Mouse (Mus musculus) liver (tissue): Measurements from ENCODE around the gene Ccdc91.
A peak's percentile ranks its signal among the peaks of the same experiment; 100 is the strongest.

Source experiments
- DNase-seq: peaks from one replicate; pipeline ENCODE4 v3.0.0-alpha.2; 2020; ENCODE audit warnings: mixed read lengths

Ccdc91 gene

DNA sequence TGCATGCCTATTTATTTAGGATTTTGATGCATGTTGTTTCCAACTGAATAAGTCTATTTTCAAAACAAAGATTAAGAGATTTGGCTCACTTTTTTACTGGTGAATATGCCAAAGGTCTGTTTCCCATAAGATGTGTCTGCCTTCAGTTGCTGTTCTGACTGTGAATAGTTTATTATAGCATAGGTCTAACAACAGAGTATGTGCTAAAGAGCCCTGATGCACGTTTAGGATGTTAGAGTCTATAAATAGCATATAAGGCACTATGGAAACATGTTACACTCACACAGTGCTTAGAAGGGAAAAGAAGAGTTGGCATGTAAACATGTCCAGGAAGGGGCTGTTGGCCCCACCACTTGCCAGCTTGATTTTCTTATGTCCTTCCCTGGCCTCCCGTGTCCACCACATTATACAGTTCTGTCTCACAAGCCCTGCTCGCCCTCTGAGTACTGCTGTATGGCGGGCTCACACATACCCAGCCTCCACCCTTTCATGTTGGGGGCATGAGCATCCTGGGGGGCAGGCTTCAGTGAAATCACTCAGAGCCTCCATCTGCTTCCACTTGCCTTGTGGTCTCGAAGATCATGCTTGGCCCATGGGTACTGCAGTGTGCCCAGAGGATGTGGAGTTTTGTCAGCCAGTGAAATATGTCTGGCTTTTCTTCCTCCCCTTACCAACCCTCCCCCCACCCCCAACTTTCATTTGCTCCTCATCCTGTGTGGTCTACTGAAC, 99.0 kb downstream of the Ccdc91 start:
- no peak for DNase-seq

DNA sequence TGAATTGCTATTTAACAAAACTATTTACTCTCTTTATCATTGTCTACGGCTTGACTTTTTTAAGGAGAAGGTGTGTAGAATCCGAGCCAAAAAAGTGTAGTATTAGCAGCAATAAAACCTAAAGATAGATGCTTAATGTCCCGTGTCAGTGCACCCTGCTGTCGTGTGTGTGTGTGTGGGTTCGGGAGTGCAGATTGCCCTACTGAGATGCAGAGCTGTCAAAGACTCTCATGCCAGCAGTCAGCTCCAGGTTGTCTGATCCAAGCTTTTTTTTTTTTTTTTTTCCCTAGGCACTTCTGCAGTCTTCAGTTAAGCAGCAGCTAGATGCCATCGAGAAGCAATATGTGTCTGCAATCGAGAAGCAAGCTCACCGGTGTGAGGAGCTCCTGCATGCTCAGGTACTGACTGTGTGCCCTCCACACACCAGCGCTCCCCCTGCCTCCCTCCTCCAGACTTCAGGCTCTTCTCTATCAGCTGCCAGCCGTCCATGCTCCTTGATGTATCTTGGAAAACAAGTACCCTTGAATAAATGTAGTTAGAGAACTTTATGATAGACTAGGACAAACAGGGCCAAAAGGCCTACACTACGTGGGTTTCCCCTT, 99.7 kb downstream of the Ccdc91 start:
- DNase-seq, result no peak

DNA sequence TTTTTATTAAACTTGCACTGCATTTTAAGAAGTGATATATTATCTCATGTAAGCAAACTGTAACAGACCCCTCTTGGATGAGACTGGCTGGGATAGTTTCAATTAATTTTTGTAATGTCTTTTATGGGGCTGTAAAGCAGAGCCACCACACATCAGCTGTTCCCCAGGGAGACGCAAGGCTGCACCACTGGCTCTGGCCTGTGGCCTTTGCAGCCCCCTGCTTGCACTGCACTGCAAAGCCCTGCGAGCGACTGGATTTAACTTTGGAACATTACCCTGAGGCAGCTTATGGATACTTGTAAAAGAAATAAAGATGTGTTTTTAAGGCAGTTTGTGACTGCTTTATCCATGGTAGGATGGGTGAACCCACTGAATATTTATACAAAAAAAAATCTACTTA, 112.0 kb downstream of the Ccdc91 start:
- no peak for DNase-seq

DNA sequence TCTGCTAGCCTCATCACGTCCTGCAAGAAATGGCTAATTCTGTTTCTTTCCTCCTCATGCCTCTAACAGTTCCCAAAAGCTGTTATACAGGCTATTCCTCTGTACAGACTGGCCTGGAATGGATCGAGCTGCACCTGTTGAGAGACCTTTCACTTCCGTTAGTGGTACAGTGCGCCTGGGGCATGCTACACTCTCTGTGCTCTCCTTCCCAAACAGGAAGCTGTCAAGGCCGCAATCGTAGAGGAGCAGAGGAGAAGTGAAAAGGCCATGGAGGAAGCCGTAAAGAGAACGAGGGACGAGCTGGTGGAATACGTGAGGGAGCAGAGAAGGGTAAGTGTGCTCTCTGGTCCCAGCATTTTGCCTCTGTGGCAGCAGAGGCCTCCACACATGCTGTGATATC, 131.0 kb downstream of the Ccdc91 start:
- no peak for DNase-seq

DNA sequence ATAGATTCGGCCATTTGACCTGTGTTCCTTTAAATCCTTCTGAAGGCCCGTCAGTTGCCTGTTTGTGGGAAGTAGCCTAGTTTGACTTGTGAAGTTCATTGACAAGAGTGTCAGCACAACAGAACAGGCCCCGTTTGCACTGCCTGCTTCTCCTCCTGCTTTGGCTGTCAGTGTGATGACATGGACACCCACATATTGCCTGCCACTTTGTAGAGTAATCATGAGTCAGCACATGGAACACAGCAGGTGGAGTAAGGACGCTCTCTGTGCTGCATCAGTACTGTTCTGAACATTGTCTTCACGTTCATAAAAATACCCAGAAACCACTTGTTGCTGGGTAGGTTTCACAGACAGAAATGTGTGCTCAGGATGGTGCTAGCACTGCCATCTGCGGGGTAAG, 132.0 kb downstream of the Ccdc91 start:
- DNase-seq, result no peak

DNA sequence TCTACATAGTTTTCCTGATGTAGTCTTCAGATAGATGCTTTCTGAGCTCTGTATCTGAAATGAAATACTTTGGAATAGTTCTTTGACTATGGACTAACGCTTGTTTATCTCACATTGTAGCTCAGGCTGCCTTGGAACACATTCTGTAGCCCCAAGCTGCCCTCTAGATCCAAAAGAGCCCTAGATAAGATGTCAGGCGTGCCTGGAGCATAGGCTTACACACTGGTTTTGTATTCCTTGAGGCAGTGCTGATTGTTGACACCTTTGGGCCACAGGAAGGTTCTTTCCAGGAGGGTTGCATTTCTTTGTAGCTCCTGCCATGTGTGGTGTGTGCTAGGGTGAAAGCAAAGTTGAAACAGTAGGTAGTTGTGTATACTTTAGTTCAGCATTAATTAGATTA, 139.7 kb downstream of the Ccdc91 start:
- DNase-seq, result no peak

DNA sequence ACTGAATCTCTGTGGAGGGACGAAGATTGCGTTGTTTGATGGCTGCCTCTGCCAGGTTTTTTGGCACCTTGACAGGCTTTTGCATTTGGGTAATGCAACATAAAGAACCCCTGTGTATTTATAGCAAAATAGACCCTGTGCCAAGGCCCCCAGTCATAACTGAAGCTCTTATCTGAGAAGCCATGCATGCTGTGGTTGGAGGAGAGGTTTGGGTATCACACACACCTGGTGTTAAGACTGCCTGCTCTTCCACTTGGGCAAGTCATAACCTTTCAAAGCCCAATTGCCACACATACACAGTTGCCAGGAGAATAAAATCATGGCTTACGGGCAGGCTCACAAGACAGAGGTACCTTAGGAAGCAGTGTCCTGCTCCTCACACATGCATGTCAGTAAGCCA, 147.5 kb downstream of the Ccdc91 start:
- no peak for DNase-seq

DNA sequence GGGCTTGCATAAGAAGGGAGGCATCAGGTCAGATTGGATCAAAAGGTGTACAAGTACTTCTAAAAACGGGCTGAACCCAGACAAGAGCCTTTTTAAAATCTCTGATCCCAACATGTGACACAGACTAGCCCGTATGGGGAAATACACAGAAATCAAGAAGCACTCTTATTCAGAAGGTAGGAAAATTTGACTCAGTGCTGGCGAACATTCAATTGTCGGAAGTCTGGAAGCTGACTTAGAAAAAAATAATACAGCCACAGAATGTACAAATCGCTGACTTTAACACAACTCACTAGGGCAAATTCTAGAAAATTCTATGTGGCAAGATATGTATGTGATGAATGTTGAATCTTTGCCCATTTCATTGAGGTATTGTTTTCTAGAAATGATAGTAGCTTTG, 160.8 kb downstream of the Ccdc91 start:
- DNase-seq, result no peak

DNA sequence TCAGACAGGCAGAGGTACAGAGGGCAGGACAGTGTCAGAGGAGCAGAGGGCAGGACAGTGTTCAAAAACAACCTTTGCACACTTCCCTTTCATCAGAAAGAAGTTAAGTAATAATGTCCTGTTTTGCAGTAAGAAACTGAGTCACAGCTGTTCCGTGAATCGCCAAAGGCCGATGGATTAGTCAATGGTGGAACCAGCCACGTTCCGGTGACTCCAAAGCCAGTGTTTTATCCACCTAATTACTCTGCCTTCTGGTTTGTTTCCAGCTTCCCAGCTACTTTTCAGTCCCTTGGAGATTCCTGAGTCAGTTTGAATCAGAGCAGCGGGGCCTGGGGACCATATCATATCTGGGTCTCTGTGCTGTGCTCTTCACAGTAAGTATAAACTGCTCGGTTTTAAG, 168.2 kb downstream of the Ccdc91 start:
- DNase-seq, result no peak

DNA sequence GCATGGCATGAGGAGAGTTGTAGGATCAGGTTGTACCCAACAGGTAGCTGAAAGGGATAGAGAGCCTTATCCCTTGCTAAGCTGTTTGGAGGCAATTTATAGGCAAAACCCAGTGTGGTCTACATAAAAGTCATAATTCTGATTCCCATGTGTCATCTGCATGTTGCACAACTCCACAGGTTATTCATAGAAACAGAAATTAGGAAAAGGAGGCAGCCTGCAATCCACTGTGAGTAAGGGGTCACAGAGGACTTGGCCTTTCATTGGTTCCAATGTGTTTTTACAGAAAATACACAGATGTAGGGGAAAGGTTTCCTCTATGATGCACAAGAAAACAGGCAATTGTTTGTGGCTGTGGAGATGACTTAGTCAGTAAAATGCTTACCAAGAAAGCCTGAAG, 168.8 kb downstream of the Ccdc91 start:
- DNase-seq, result no peak

DNA sequence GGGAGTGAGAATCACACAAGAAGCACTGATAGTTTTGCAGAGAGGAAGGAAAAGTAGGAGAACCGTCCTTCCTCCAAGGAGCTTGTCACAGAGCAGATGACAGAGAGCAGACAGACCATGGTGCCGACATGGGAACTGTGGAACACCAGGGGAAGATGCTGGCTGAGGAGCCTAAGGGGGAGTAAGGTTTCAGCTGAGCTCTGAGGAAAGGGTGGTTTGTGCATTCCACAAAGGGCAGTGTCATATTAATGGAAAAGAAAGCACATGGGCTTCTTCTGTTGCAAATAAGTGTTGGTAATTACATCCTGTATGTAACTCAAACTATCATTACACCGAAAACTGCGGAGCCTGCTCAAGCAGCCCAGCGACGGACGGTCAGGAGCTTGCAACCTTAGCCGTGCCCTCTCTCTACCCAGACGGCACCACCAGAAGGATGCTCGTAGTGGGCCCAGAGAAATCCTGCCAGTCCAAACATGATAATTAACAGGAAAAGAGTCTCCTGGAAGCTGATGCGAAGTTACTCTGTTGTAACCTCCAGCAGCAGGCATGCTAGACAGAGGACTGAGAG, 170.9 kb downstream of the Ccdc91 start:
- DNase-seq, result no peak

DNA sequence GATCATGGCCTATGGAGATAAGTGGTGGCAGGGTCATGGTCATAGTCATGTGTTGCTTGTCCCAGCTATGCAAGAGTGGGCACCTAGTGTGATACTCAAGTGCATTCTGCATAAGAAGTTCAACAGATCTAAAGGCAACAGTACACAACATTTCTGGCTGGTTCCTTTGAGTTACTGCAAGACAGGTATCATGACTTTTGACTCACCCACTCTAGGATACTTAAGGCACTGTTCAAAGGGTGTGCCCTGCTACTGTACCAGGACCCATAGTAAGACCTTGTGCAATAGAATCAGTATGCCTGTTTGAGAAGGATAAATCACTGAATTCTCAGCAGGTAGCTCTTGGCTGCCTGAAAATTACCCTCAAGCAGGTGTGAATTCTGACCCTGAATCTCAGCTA, 182.4 kb downstream of the Ccdc91 start:
- no peak for DNase-seq

DNA sequence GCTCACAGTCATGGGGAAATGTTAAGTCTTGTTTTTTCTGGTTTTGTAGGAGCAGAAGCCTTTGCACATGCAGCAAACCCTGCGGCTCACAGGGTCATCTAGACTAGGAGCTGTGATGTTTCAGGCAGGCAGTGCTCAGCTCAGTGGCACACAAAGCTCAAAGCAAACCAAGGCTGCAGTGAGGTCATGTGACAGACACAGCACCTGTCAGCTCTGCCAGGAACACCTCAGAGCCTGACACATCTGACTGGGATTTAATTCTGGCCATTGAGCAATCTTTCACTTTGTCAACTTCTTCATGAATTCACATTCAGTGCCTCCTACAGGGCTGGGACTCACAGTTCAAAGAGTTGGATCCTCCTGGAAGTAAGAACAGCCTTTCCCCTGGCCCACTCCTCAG, 185.1 kb downstream of the Ccdc91 start:
- no peak for DNase-seq

DNA sequence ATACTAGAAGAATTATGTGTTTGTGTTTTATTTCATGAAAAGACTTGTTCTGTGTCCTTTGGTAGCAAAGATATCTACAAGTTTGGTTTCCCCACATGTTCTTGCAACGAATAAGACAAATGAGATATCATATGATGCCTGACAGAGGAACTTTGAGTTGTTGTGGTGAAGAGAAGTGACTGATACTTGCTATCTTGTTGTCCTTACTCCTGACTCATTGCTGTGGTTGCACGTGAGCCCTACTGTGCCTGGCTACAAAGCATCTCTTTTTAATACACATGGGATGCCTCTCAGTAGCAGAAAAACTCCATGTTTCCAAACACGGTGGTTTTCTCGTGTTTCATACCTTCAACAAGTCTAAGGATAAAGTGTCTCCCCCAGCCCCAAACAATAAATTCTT, 186.2 kb downstream of the Ccdc91 start:
- no peak for DNase-seq

DNA sequence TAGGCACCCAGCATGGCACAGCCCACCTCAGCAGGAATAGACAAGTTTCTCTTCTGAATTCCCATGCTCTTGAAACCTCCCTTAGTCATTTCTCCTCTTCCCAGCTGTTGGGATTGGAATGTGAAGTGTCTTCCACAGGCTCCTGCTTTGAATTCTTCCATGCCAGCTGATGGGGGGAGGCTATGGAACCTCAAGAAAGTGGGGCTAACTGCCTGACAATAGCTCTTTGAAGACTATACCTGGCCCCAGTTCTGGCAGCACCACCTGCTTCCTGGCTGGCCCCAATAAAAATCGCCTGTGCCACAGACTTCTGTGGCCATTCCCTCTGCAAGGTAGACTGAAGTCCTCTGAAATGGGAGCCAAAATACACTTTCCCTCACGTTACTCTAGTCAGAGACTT, 187.0 kb downstream of the Ccdc91 start:
- DNase-seq, result no peak

DNA sequence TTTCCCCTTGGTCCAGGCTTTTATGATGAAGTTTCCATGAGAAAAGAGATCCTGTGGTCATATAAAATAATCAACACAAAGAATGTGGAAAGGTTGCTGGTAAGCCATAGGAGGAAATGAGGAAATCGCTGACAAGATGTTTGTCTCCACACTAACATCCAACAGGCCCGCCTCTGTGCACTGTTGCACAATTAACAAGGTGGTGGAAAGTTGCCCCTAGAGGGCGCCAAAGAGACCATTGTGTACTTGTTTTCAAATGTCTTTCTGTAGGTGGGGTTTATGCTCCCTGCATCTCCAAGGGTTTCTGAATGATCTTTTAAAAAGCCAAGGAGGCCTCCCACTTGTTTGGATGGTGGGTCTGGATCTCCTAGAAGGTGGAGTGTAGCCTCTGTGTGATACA, 188.7 kb downstream of the Ccdc91 start:
- peak; percentile 53 for DNase-seq

DNA sequence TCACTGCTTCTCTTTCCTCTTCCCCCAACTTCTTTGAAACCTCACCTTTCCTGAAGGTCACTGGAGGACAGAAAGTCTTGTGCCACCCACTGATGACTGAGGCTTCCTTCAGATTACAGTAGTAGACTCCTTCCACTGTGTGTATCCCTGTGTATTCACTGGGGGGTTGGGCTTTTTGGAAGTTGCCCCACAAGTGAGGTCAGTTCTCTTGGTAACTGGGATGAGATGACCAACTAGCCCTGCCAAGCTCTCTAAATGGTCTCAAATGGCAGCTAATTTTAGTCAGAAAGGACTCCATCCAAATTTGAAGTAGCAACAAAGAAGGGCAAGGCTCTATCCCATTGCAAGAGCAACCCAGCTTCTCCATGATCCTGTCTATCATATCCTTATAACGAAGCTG, 195.7 kb downstream of the Ccdc91 start:
- no peak for DNase-seq

DNA sequence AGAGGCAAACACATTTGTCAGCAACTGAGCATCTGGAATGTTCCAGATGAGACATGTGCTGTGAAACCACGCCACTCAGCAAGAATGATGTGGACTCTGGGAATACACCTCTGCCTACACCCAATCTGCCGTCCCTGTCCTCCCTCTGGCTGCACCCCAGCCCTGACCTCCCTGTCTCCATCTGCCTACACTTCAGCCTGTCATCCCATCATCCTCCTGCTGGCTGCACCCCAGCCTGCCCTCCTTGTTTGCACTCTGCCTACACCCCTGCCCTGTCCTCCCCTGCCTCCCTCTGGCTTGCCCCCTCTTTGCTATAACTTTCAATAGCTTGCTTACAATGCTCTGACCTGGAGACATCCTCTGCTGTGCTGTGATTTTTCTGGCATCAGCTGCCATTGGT, 196.9 kb downstream of the Ccdc91 start:
- DNase-seq, result no peak

DNA sequence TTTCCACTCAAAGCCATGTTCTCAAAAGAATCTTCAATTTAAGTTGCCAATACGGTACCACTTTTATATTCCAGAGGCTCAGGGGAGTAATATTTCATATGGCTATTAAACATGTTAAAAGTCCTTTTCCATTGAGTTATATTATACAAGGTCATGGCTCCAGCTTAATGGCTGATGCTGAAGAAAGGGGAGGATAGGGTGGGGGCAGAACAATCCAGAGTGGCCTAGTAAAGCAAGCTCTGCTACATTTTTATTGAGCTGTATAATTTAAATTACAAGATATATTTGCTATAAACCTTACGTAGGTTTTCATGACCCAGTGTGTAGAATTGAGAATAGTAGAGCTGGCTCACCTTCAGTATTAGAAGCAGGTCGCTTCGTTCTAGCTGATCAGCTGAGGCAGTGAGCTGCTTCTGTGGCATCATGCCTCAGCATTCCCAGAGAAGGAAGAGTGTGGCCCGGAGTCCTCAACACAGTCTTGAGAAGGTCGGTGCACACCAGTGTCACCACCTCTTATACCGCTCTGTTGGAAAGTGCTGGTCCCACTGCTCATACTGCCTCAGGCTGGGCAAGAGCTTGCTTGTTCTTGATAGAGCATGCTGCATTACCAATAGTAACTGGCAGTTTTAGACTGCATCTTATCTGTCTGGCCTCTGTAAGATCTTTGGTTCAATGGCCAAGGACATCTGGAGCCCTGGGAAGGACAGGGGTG, 199.6 kb downstream of the Ccdc91 start:
- DNase-seq, result no peak

DNA sequence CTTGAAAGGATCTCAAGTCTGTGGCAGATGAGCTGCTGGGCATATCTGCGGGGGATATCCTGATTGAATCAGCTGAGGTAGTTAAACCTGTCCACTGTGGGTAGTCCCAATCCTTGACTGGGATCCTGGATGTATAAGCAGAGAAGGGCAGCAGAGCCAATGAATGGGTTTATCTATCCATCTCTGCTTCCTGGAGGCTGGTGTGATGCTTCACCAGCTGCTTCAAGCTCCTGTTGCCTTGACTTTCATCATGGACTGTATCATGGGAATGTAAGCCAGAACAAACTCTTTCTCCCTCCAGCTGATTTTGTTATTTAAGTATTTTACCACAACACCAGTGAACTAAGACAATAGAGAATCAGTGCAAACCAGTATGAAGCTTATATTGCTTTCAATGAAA, 200.6 kb downstream of the Ccdc91 start:
- no peak for DNase-seq
